Mouse (Mus musculus): ENCODE results near the gene B4galt5.

DNA sequence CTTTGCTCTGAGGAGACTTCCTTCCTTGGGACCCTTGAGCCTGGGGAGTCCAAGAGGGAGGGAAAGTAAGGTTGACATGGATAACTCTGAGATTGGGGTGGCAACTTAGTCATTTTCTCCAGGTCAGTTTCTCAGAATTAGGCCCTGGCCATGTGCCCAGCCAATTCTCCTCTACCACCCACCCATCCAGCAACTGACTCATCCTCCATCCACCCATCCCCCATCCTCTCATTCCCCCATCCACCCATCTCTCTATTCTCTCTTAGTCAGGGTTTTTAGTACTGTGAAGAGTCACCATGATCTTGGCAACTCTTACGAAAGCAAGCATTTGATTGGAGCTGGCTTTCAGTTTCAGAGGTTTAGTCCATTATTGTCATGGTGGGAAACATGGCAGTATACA is 80.3 kb downstream of the B4galt5 start:
- TF ChIP-seq UBTF (IDR thresholded peaks at IDR 0.05; ENCODE audit: low read depth, low read length) (no peak), CTCF (conservative IDR thresholded peaks at IDR 0.05 in 1 of 2, IDR thresholded peaks at IDR 0.05 in 1 of 2; ENCODE audit: low read depth in 2 of 2, low read length in 2 of 2) (no peak), ELF1 (IDR thresholded peaks at IDR 0.05; ENCODE audit: low read depth, low read length) (no peak), EP300 (IDR thresholded peaks at IDR 0.05; ENCODE audit: low read length) (no peak), RAD21 (IDR thresholded peaks at IDR 0.05; ENCODE audit: low read depth, low read length) (no peak), KAT2A (IDR thresholded peaks at IDR 0.05; ENCODE audit: insufficient replicate concordance, low read length) (no peak)
